Mouse (Mus musculus) mouse embryonic stem cell (cell line): ENCODE results near the gene Rbbp5.

ENCODE experiments used
- in situ Hi-C, 2 experiments: fragments of 300-500 bp; cut with MboI; formaldehyde crosslinking; loops; 1 replicate in 1 of 2; 3 replicates in 1 of 2; pipeline ENCODE4 v1.14.3; 2019 to 2020; ENCODE audit warnings: low sequenced_read_pairs in 2 of 2, low pct_unique_long_range_greater_than_20kb in 1 of 2, mixed read lengths in 1 of 2; ENCODE audit not compliant: unreplicated experiment in 1 of 2

The Rbbp5 gene

DNA sequence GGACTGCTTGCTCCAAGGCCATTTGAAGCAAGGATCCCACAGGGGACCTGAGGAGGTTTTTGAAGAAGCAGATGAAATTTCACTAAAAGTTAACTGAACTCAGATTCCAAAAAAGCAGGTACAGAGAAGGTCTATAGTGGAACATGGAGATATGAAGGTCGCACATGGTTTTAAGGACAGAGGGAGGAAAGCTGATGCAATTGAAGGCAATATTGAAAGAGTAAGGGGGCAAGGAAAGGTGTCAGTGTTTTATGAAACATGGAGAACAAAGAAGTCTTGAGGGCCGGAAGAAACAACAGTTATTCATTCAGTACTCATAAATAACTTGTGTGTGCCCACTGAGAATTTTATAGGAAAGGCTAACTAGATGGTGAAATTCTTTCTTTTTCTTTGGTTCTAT, 4.5 kb downstream of the Rbbp5 start:
- in situ Hi-C loops: no loop called here

DNA sequence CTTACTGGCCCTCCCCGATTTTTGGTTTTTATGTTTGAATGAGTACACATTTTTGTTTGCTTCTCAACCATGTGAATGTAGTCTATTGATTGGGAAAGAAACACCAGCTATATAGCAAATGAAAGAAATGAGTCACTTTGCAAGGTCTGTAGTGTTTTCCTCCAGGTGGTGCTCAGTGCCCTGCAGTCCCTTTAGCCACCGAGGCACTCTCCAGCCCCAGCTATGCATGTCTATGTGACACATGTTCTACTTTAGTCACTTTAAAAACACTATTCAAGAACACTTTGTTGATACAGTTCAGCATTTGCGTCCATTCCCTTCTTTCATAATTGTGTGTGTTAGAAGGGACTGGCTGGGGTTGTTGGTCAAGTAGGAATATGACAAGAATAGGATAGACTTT, 6.1 kb downstream of the Rbbp5 start:
- in situ Hi-C loops: no loop called here

GRCm38 (mm10) chr1:132483759-132484158, 6.6 kb downstream of the Rbbp5 start:
- in situ Hi-C loops: no loop called here

GRCm38 (mm10) chr1:132500535-132500934, 23.4 kb downstream of the Rbbp5 start:
- in situ Hi-C loops: no loop called here

DNA sequence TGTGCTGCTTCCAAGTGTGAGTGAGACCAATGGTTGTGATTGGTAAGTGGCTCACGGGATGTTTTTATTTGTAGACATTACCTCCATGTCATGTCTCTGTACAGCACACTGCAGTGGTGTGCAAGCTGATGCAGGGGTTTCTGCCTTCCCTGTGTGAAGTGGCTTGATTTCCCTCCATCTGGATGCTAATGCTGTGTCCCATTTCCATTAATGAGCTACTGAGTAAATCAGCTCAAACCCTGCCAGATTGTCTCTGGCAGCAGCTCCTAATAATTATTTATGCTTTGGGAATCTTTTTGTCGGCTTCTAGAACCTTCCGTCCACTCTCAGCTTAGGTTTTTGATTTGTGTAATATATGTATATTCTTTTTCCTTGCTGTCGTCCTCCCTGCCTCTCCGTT, 28.0 kb downstream of the Rbbp5 start:
- in situ Hi-C loops: no loop called here

GRCm38 (mm10) chr1:132506058-132506457, 28.9 kb downstream of the Rbbp5 start, which contains the start of gene Tmem81:
Gene Tmem81 (plus strand): TSS chr1:132506230.
- in situ Hi-C loops: no loop called here

- in situ Hi-C loops: no loop called here
Observed at GRCm38 (mm10) chr1:132506656-132507055, 29.5 kb downstream of the Rbbp5 start.

DNA sequence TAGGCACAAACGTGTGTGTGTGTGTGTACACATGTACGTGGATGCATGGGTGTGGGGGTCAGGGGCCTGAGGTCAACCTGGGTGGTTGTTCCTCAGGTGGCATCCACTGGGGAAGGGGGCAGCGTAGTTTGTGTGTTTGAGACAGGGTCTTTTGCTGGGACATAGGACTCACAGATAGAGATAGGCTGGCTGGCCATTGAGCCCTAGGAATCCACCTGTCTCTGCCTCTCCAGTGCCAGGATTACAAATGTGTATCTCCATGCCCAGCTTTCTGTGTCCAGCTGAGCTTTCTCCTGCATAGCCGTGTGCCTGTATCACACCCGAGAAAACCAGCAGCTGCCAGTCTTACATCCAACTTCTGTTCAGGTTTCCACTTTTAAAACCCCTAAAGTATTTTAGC, 32.6 kb downstream of the Rbbp5 start:
- in situ Hi-C loops: no loop called here

GRCm38 (mm10) chr1:132511521-132511920, 34.4 kb downstream of the Rbbp5 start:
- in situ Hi-C loops: no loop called here

DNA sequence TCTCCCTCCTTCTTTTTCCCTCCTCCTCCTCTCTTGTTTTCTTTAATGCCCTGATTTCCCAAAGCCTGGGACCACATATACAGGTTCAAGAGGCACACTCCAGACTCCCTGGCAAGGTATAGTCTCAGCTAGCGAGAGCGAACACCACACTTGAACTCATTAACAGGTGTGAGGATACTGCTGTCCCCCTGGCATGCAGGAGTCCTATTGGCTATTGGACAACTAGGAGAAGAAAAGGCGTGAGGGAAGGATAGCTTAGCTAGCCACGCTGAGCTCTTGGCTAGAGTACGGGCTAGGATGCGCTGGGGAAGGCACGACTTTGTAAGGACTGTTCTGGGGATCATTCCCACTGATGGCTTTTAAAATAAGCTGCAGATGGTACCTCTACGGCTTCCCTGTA, 34.9 kb downstream of the Rbbp5 start:
- in situ Hi-C loops: no loop called here

GRCm38 (mm10) chr1:132515339-132515738, 38.2 kb downstream of the Rbbp5 start:
- in situ Hi-C loops: no loop called here

GRCm38 (mm10) chr1:132516776-132517175, 39.6 kb downstream of the Rbbp5 start:
- in situ Hi-C loops: no loop called here

DNA sequence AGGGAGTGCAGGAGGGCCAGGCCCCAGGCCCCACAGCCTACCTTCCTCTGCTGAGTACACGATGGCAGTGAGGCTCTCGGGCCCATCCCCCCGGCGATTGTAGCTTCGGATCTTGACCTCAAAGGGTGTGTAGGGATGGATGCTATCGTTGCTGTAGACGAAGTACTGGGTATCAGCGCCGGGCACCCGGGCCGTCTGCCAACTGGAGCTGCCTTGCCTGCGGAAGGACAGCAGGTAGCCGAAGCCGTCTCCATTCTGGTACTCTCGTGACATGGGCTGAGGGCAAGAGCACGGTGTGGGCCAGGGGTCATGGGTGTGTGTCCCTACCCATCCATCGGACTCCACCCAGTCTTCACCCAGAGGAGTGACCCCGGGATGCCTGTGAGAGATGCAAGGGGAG, 41.5 kb downstream of the Rbbp5 start:
- in situ Hi-C loops: no loop called here

- in situ Hi-C loops: loop anchor here in 1 of 2 experiments (10.0 kb wide), 1 partner anchor 155 kb away; no protein-coding TSS in a partner anchor
Observed at GRCm38 (mm10) chr1:132519734-132520133, 42.6 kb downstream of the Rbbp5 start.

GRCm38 (mm10) chr1:132520764-132521163, 43.6 kb downstream of the Rbbp5 start:
- in situ Hi-C loops: loop anchor here in 1 of 2 experiments (10.0 kb wide), 1 partner anchor 156 kb away; no protein-coding TSS in a partner anchor

GRCm38 (mm10) chr1:132523048-132523447, 45.9 kb downstream of the Rbbp5 start:
- in situ Hi-C loops: loop anchor here in 1 of 2 experiments (10.0 kb wide), 1 partner anchor 158 kb away; no protein-coding TSS in a partner anchor

DNA sequence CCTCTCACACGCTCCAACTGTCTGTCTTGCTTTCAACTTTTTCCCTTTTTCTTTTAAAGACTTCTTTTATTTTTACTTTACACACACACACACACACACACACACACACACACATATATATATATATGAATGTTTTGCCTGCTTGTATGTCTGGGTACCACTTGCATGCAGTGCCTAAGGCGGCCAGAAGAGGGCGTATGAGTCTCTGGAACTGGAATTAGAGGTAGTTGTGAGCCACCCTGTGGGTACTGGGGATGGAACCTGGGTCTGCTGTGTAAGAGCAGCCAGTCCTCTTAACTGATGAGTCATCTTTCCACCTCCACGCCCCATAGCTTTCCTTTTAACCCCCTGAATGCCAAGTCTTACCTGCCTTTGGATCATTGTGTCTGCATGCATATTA, 46.8 kb downstream of the Rbbp5 start:
- in situ Hi-C loops: loop anchor here in 1 of 2 experiments (10.0 kb wide), 1 partner anchor 159 kb away; no protein-coding TSS in a partner anchor

- in situ Hi-C loops: loop anchor here (5.0 to 10.0 kb wide), 2 partner anchors 66 to 161 kb away; no protein-coding TSS in a partner anchor
Observed at GRCm38 (mm10) chr1:132525832-132526231, 48.7 kb downstream of the Rbbp5 start.

DNA sequence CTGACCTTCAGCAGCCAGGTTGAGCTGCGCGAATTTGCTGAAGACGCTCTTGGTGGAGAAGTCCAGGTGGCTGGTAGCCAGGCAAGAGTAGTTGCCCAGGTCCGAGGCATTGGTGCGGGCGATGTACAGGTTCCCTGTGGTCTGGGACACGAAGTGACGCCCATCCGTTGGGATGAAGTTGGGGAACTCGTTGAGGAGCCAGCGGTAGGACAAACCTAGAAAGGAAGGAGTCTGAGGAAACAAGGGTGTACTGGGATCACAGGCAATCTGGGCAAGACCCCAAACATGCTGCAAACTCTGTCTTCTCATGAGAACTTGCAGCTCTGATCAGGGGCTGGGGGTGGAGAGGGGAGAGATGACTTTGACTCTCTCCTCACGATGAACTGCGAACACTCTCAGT, 50.9 kb downstream of the Rbbp5 start:
- in situ Hi-C loops: loop anchor here (5.0 to 10.0 kb wide), 2 partner anchors 64 to 163 kb away; no protein-coding TSS in a partner anchor

DNA sequence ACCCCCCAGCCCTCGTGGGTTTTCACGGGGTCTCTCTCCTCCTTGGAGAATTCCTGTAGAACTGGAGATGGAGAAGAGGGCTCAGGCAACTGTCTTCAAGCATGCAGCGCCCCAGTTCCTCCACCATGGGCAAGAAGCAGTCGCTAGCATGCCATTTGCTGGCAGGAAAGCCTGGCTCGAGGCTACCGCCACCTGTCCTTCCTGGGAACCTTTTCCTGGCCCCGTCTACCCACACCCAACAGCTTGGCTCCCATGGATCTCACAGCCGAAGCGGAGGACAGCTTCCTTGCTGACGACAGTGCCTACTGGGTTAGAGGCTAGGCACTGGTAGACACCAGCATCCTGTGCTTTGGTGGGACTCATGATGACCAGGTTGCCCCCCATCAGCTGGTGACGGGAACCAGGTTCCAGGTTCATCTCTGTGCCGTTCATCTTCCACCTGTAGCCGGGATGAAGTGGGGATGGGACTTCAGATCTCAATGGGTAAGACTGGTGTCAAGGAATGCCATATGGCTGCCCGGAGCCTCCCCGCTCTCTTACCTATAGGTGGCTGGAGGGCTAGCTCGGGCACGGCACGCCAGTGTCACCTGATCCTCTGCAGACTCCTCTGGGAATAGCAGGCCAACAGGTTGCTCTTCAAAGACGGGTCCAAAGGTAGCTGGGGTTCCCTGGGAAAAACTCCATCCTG, 51.6 kb downstream of the Rbbp5 start:
- in situ Hi-C loops: loop anchor here (5.0 to 10.0 kb wide), 2 partner anchors 64 to 164 kb away; no protein-coding TSS in a partner anchor
